35 mouse cellular contexts compared by ENCODE assay signal in genomic region chr11:67142047-67142446, GRCm38 (mm10). TPM values are rescaled to one million over a fixed set of nuclear protein-coding genes. Genes with fewer than 3 reads are reported as not detected.
DNase-seq lines count a peak whose midpoint lies in the region; ATAC-seq and TF ChIP-seq lines count a peak whose summit lies in the region.
"Had no signal": no experiment of that assay in that cellular context is flagged by ENCODE, and none has a peak within 500 bp of the region (broad histone marks: within the 10 kb centered on the region; RNA-seq: fewer than 3 reads in every experiment).

No protein-coding gene starts in this region.

- DNase-seq in gastrocnemius, adult 2 months, result peak; percentile 73
- DNase-seq in gastrocnemius, adult 18-20 months (ENCODE audit: low spot score), result no peak
- peak; percentile 21 for DNase-seq in liver, postnatal 0 days
- DNase-seq in adrenal gland, postnatal 14 days, result peak; percentile 59
- no peak for DNase-seq in hindbrain, embryonic 14.5 days (ENCODE audit: low spot score)
- DNase-seq: cerebellum, adult 11 months; cerebellum, adult 9-10 months; cerebellum, postnatal 36 days; heart, adult 2 months; heart, postnatal 10 days; kidney, adult 18-20 months; kidney, postnatal 36 days; liver, embryonic 13.5 days; lung, adult 2 months; lung, postnatal 4 days; right cerebral cortex, postnatal 4 days; thymus, adult 2 months; thymus, postnatal 4 days had no signal

- intact Hi-C loops in gastrocnemius, adult 2 months (cut with DNase I), result loop anchor here (2.0 kb wide), 1 partner anchor 93 kb away; no protein-coding TSS in a partner anchor

- H3K36me3 ChIP-seq in liver, postnatal 0 days (replicated peaks; ENCODE audit: insufficient read depth, low read length), result no peaks in the 10 kb centered on the region
- no peaks in the 10 kb centered on the region for H3K36me3 ChIP-seq in liver, embryonic 12.5 days
- no peaks in the 10 kb centered on the region for H3K36me3 ChIP-seq in hindbrain, embryonic 14.5 days (replicated peaks; ENCODE audit: control insufficient read depth, insufficient read depth)
- no peaks in the 10 kb centered on the region for H3K36me3 ChIP-seq in forebrain, embryonic 16.5 days (ENCODE audit: control insufficient read depth, insufficient read depth)
- H3K36me3 ChIP-seq: heart, embryonic 13.5 days; hindbrain, embryonic 15.5 days; limb, embryonic 12.5 days; liver, embryonic 13.5 days; midbrain, embryonic 12.5 days; neural tube, embryonic 12.5 days had no signal

- TF ChIP-seq CTCF in gastrocnemius, adult 2 months (IDR thresholded peaks at IDR 0.05), result no peak
- no peak for TF ChIP-seq CTCF in liver, postnatal 0 days (IDR thresholded peaks at IDR 0.05; ENCODE audit: low read depth)

- peak overlapping the region; percentile 53 for H3K4me3 ChIP-seq in gastrocnemius, adult 2 months
- no peak overlapping the region for H3K4me3 ChIP-seq in liver, postnatal 0 days (ENCODE audit: low read depth, low read length)
- no peak overlapping the region for H3K4me3 ChIP-seq in liver, embryonic 12.5 days
- no peak overlapping the region for H3K4me3 ChIP-seq in hindbrain, embryonic 14.5 days (replicated peaks; ENCODE audit: low read length)
- H3K4me3 ChIP-seq in forebrain, embryonic 16.5 days (replicated peaks; ENCODE audit: low read length), result no peak overlapping the region
- H3K4me3 ChIP-seq: forebrain, embryonic 13.5 days; heart, adult 2 months; heart, embryonic 13.5 days; hindbrain, embryonic 15.5 days; layer of hippocampus, adult 2 months; left cerebral cortex, adult 2 months; limb, embryonic 12.5 days; liver, embryonic 13.5 days; megakaryocyte, embryonic 14.5 days; midbrain, embryonic 12.5 days; myocyte; neural tube, embryonic 12.5 days had no signal

- peak overlapping the region; percentile 91 for H3K27ac ChIP-seq in gastrocnemius, adult 2 months
- H3K27ac ChIP-seq in liver, postnatal 0 days (ENCODE audit: low read depth), result no peak overlapping the region
- no peak overlapping the region for H3K27ac ChIP-seq in liver, embryonic 12.5 days
- no peak overlapping the region for H3K27ac ChIP-seq in hindbrain, embryonic 14.5 days
- no peak overlapping the region for H3K27ac ChIP-seq in forebrain, embryonic 16.5 days (ENCODE audit: low read length)
- H3K27ac ChIP-seq: forebrain, embryonic 13.5 days; heart, adult 2 months; heart, embryonic 13.5 days; hindbrain, embryonic 15.5 days; layer of hippocampus, adult 2 months; left cerebral cortex, adult 2 months; limb, embryonic 12.5 days; liver, embryonic 13.5 days; midbrain, embryonic 12.5 days; neural tube, embryonic 12.5 days had no signal

- no peaks in the 10 kb centered on the region for H3K4me1 ChIP-seq in liver, postnatal 0 days (ENCODE audit: insufficient read depth)
- H3K4me1 ChIP-seq in liver, embryonic 12.5 days, result no peaks in the 10 kb centered on the region
- H3K4me1 ChIP-seq in hindbrain, embryonic 14.5 days (replicated peaks; ENCODE audit: control insufficient read depth, insufficient read depth, low read length), result no peaks in the 10 kb centered on the region
- H3K4me1 ChIP-seq in forebrain, embryonic 16.5 days (replicated peaks; ENCODE audit: control insufficient read depth, insufficient read depth, low read length), result no peaks in the 10 kb centered on the region
- H3K4me1 ChIP-seq: forebrain, embryonic 13.5 days; heart, embryonic 13.5 days; hindbrain, embryonic 15.5 days; liver, embryonic 13.5 days; megakaryocyte, embryonic 14.5 days; midbrain, embryonic 12.5 days; neural tube, embryonic 12.5 days had no signal

- 65% methylated on average over 4 of the region's 4 CpGs for WGBS in liver, postnatal 0 days (ENCODE audit: insufficient replicate concordance)
- WGBS in liver, embryonic 12.5 days (ENCODE audit: insufficient replicate concordance), result 49% methylated on average over 4 of the region's 4 CpGs
- 64% methylated on average over 4 of the region's 4 CpGs for WGBS in hindbrain, embryonic 14.5 days
- WGBS in forebrain, embryonic 16.5 days, result 58% methylated on average over 4 of the region's 4 CpGs

- no peak for TF ChIP-seq EP300 in liver, postnatal 0 days (IDR thresholded peaks at IDR 0.05; ENCODE audit: low read depth)

- H3K4me2 ChIP-seq in liver, postnatal 0 days (ENCODE audit: low read depth, low read length), result no peak overlapping the region
- H3K4me2 ChIP-seq in liver, embryonic 12.5 days, result no peak overlapping the region
- no peak overlapping the region for H3K4me2 ChIP-seq in hindbrain, embryonic 14.5 days (replicated peaks)
- H3K4me2 ChIP-seq in forebrain, embryonic 16.5 days (ENCODE audit: low read length), result no peak overlapping the region
- H3K4me2 ChIP-seq: forebrain, embryonic 13.5 days; heart, embryonic 13.5 days; hindbrain, embryonic 15.5 days; limb, embryonic 12.5 days; liver, embryonic 13.5 days; midbrain, embryonic 12.5 days; neural tube, embryonic 12.5 days had no signal

- H3K9ac ChIP-seq in liver, postnatal 0 days (replicated peaks), result no peak overlapping the region
- H3K9ac ChIP-seq in liver, embryonic 12.5 days, result no peak overlapping the region
- H3K9ac ChIP-seq in hindbrain, embryonic 14.5 days, result no peak overlapping the region
- H3K9ac ChIP-seq in forebrain, embryonic 16.5 days (replicated peaks; ENCODE audit: low read depth, low read length), result no peak overlapping the region
- H3K9ac ChIP-seq: forebrain, embryonic 13.5 days; heart, embryonic 13.5 days; hindbrain, embryonic 15.5 days; limb, embryonic 12.5 days; liver, embryonic 13.5 days; midbrain, embryonic 12.5 days; neural tube, embryonic 12.5 days had no signal

- no peaks in the 10 kb centered on the region for H3K27me3 ChIP-seq in liver, postnatal 0 days (ENCODE audit: insufficient read depth, low read length)
- no peaks in the 10 kb centered on the region for H3K27me3 ChIP-seq in liver, embryonic 12.5 days (replicated peaks)
- no peaks in the 10 kb centered on the region for H3K27me3 ChIP-seq in hindbrain, embryonic 14.5 days (ENCODE audit: control insufficient read depth, insufficient read depth, low read length)
- H3K27me3 ChIP-seq in forebrain, embryonic 16.5 days (replicated peaks; ENCODE audit: control insufficient read depth, insufficient read depth, low read length), result no peaks in the 10 kb centered on the region
- H3K27me3 ChIP-seq: forebrain, embryonic 13.5 days; heart, embryonic 13.5 days; hindbrain, embryonic 15.5 days; limb, embryonic 12.5 days; liver, embryonic 13.5 days; megakaryocyte, embryonic 14.5 days; midbrain, embryonic 12.5 days; neural tube, embryonic 12.5 days had no signal

- no peaks in the 10 kb centered on the region for H3K9me3 ChIP-seq in liver, postnatal 0 days (ENCODE audit: low read length)
- no peaks in the 10 kb centered on the region for H3K9me3 ChIP-seq in liver, embryonic 12.5 days (replicated peaks)
- H3K9me3 ChIP-seq in hindbrain, embryonic 14.5 days (ENCODE audit: control insufficient read depth, low read length), result no peaks in the 10 kb centered on the region
- no peaks in the 10 kb centered on the region for H3K9me3 ChIP-seq in forebrain, embryonic 16.5 days (ENCODE audit: control insufficient read depth, low read length)
- H3K9me3 ChIP-seq: forebrain, embryonic 13.5 days; heart, embryonic 13.5 days; hindbrain, embryonic 15.5 days; limb, embryonic 12.5 days; liver, embryonic 13.5 days; megakaryocyte, embryonic 14.5 days; midbrain, embryonic 12.5 days; neural tube, embryonic 12.5 days had no signal

- peak; percentile 77 for ATAC-seq in liver, postnatal 0 days
- ATAC-seq in liver, embryonic 12.5 days, result no peak
- no peak for ATAC-seq in hindbrain, embryonic 14.5 days (ENCODE audit: low FRiP score)
- ATAC-seq in forebrain, embryonic 16.5 days, result no peak
- ATAC-seq: CD4-positive, CD25-positive, alpha-beta regulatory T cell, adult 4 months; forebrain, embryonic 13.5 days had no signal

RNA-seq across cellular contexts. Expression of gene Myh2, which starts 28.8 kb away (rescaled TPM):
- 1,000 to 10,000 TPM; 1,238 to 3,712 TPM for total RNA-seq in gastrocnemius, adult 2 months (2021)
- 1,000 to 10,000 TPM; 2,421 to 2,564 TPM for total RNA-seq in gastrocnemius, adult 18-20 months (2021)
- 0.19 TPM in 1 of 2 replicates, not detected in the other for polyA plus RNA-seq in liver, postnatal 0 days (2015; fragmentation: Nextera tagmentation; extraction: Ambion mirVana)
- not detected in 2 replicates for polyA plus RNA-seq in liver, embryonic 12.5 days (2016; fragmentation: Nextera tagmentation; extraction: Ambion mirVana)
- 0.08 TPM in 1 of 2 replicates, not detected in the other for total RNA-seq in adrenal gland, postnatal 14 days (2021)
- polyA plus RNA-seq in hindbrain, embryonic 14.5 days (2014; fragmentation: Nextera tagmentation; extraction: Ambion mirVana), result 0.30 and 0.43 TPM in 2 replicates
- 0.05 TPM in 1 of 2 replicates, not detected in the other for polyA plus RNA-seq in forebrain, embryonic 16.5 days (2015; fragmentation: Nextera tagmentation; extraction: Ambion mirVana)
- total RNA-seq: heart, adult 2 months; heart, postnatal 10 days; hematopoietic stem cell, adult 5-6 weeks had no signal
- polyA plus RNA-seq: CD4-positive, CD25-positive, alpha-beta regulatory T cell, adult 4 months; embryonic facial prominence, embryonic 11.5 days; forebrain, embryonic 13.5 days; heart, adult 2 months; heart, embryonic 13.5 days; kidney, embryonic 16.5 days; liver, embryonic 13.5 days had no signal

RNA-seq across cellular contexts. Expression of gene Myh1, which starts 57.8 kb away (rescaled TPM):
- total RNA-seq in gastrocnemius, adult 2 months (2021), result 1,000 to 10,000 TPM; 1,466 to 5,880 TPM
- 1,000 to 10,000 TPM; 2,776 to 3,903 TPM for total RNA-seq in gastrocnemius, adult 18-20 months (2021)
- polyA plus RNA-seq in liver, postnatal 0 days (2015; fragmentation: Nextera tagmentation; extraction: Ambion mirVana), result 0.08 and 2.1 TPM in 2 replicates
- polyA plus RNA-seq in liver, embryonic 12.5 days (2016; fragmentation: Nextera tagmentation; extraction: Ambion mirVana), result 0.05 and 0.14 TPM in 2 replicates
- total RNA-seq in adrenal gland, postnatal 14 days (2021), result 0.23 and 0.30 TPM in 2 replicates
- polyA plus RNA-seq in hindbrain, embryonic 14.5 days (2014; fragmentation: Nextera tagmentation; extraction: Ambion mirVana), result 0.13 and 0.18 TPM in 2 replicates
- not detected in 2 replicates for polyA plus RNA-seq in forebrain, embryonic 16.5 days (2015; fragmentation: Nextera tagmentation; extraction: Ambion mirVana)
- total RNA-seq: heart, adult 2 months; hematopoietic stem cell, adult 5-6 weeks had no signal
- polyA plus RNA-seq: CD4-positive, CD25-positive, alpha-beta regulatory T cell, adult 4 months; heart, adult 2 months; intestine, embryonic 14.5 days; midbrain, embryonic 12.5 days; neural tube, embryonic 12.5 days had no signal

Comparison
In these comparisons a context has a peak if more than half of its experiments do, and no peak if none do; other contexts are left out.
1. DNase-seq: peak in gastrocnemius, adult 2 months (single experiment), liver, postnatal 0 days (single experiment) and adrenal gland, postnatal 14 days (single experiment); none in gastrocnemius, adult 18-20 months (single experiment) and hindbrain, embryonic 14.5 days (single experiment).